Mouse (Mus musculus): ENCODE measurements around the gene Clec18a.
"Not testable (repeated sequence)": the region's sequence is repeated elsewhere in the genome, so short reads cannot be mapped to it uniquely, and the experiment has no call there.

Clec18a gene

GRCm38 (mm10) chr8:111092326-111092725 lies at the start of gene Clec18a:
Clec18a (minus strand) TSS chr8:111092426.
- DNase-seq = not testable (repeated sequence)

GRCm38 (mm10) chr8:111130756-111131155 lies 38.5 kb upstream of the Clec18a start:
- no peak for DNase-seq

GRCm38 (mm10) chr8:111119481-111119880 lies 27.3 kb upstream of the Clec18a start:
- no peak for DNase-seq

- no peak for DNase-seq
Measured at GRCm38 (mm10) chr8:111114891-111115290, 22.7 kb upstream of the Clec18a start.

- DNase-seq = peak; percentile 55
Measured at GRCm38 (mm10) chr8:111094719-111095302, 2.6 kb upstream of the Clec18a start.

- DNase-seq = peak; percentile 96
Measured at GRCm38 (mm10) chr8:111093865-111094718, 1.9 kb upstream of the Clec18a start, which contains the start of gene Pdpr. Pdpr (plus strand) TSS chr8:111094630.

- DNase-seq = no peak
Measured at GRCm38 (mm10) chr8:111091706-111092105, 520 bp downstream of the Clec18a start.

- DNase-seq = peak; percentile 93
Measured at GRCm38 (mm10) chr8:111090126-111090525, 2.1 kb downstream of the Clec18a start.

GRCm38 (mm10) chr8:111083936-111084335 lies 8.3 kb downstream of the Clec18a start:
- not testable (repeated sequence) for DNase-seq

- no peak for DNase-seq
Measured at GRCm38 (mm10) chr8:111081580-111082258, 10.5 kb downstream of the Clec18a start.

GRCm38 (mm10) chr8:111079861-111080271 lies 12.4 kb downstream of the Clec18a start:
- DNase-seq = no peak

- no peak for DNase-seq
Measured at GRCm38 (mm10) chr8:111079461-111079860, 12.8 kb downstream of the Clec18a start.

- no peak for DNase-seq
Measured at GRCm38 (mm10) chr8:111075926-111076325, 16.3 kb downstream of the Clec18a start.

- DNase-seq = not testable (repeated sequence)
Measured at GRCm38 (mm10) chr8:111068660-111069059, 23.6 kb downstream of the Clec18a start.

GRCm38 (mm10) chr8:111067439-111067838 lies 24.8 kb downstream of the Clec18a start:
- no peak for DNase-seq

- no peak for DNase-seq
Measured at GRCm38 (mm10) chr8:111066308-111066707, 25.9 kb downstream of the Clec18a start.

- DNase-seq = no peak
Measured at GRCm38 (mm10) chr8:111062893-111063292, 29.3 kb downstream of the Clec18a start.

GRCm38 (mm10) chr8:111062072-111062757 lies 30.0 kb downstream of the Clec18a start:
- DNase-seq = peak; percentile 91

- DNase-seq = no peak
Measured at GRCm38 (mm10) chr8:111061688-111062071, 30.5 kb downstream of the Clec18a start.

- DNase-seq = no peak
Measured at GRCm38 (mm10) chr8:111058946-111059572, 33.2 kb downstream of the Clec18a start.

GRCm38 (mm10) chr8:111056691-111057293 lies 35.4 kb downstream of the Clec18a start:
- DNase-seq = peak; percentile 72

- peak; percentile 93 for DNase-seq
Measured at GRCm38 (mm10) chr8:111056158-111056663, 36.0 kb downstream of the Clec18a start, which contains the start of gene Exosc6. Exosc6 (plus strand) TSS chr8:111056339.

Measured in thymus, postnatal 4 days (tissue).